Mouse (Mus musculus): ENCODE data around the gene Gm14137. TPM values are rescaled to one million over a fixed set of nuclear protein-coding genes. Genes with fewer than 3 reads are reported as not detected.

Gene Gm14137
- polyA plus RNA-seq (2015; fragmentation: Nextera tagmentation; extraction: Ambion mirVana), result 5.0 and 5.4 TPM in 2 replicates

DNA sequence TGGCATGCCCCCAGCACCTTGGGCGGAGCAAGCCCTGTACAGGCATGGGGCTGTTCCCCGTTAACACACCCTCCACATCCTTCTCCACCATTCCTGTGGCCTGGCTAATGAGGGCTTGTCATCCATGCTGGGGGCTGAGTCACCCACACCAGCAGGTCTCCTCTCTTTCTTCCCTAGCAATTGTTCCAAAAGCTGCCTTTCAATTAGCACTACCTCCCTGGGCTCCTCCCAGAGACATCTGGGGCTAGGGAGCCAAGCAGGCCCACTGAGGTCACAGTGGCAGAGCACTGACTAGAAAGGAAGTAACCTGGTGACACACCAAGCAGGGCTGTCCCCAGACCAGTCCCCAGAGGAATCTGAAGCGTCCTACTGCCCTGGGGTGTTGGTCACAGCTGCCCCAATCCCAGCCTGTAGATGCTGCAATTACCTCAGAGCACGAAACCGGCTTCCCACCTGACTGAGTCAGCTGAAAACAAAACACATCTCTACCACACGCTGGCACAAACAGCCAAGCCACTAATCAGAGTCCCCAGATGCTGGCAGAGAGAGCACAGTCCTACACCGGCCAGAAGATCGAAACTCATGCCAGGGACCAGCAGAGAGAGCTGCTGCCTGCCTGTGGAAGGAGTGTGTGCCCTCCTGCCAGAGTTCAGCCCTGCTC, at the start of gene Gm14137:
Gene Gm14137 (plus strand): TSS at position 519 of the 661 bp plus-strand sequence.
- WGBS, result 39% methylated on average over 8 of the region's 8 CpGs
- ATAC-seq (ENCODE audit: insufficient number of reproducible peaks, low FRiP score, low TSS enrichment, low read depth), result no peak
- Histone ChIP-seq H3K4me3 (replicated peaks) (no peak within 1 kb of the TSS), H3K27ac (replicated peaks) (peak within 1 kb of the TSS; percentile 49), H3K27me3 (no peaks in the 10 kb centered on the region), H3K4me1 (peaks cover 9% of the 10 kb centered on the region; the same call in 1 of the 2 replicates), H3K4me2 (replicated peaks) (no peak within 1 kb of the TSS), H3K9me3 (replicated peaks) (no peaks in the 10 kb centered on the region), H3K9ac (no peak within 1 kb of the TSS), H3K36me3 (peaks cover 15% of the 10 kb centered on the region; the same call in 1 of the 2 replicates)

GRCm38 (mm10) chr2:119136346-119136898, 37.9 kb upstream of the Gm14137 start:
- peaks cover 75% of the 10 kb centered on the region for H3K36me3 ChIP-seq
- ATAC-seq (ENCODE audit: insufficient number of reproducible peaks, low FRiP score, low TSS enrichment, low read depth), result no peak
- 86% methylated on average over 5 of the region's 5 CpGs for WGBS

GRCm38 (mm10) chr2:119145199-119145598, 29.1 kb upstream of the Gm14137 start:
- H3K4me1 ChIP-seq, result no peaks in the 10 kb centered on the region
- no peaks in the 10 kb centered on the region for H3K9me3 ChIP-seq (replicated peaks)
- no peak overlapping the region for H3K4me3 ChIP-seq (replicated peaks)
- no peak overlapping the region for H3K4me2 ChIP-seq (replicated peaks)
- peaks cover 85% of the 10 kb centered on the region for H3K36me3 ChIP-seq
- H3K27me3 ChIP-seq, result no peaks in the 10 kb centered on the region
- no peak overlapping the region for H3K9ac ChIP-seq
- WGBS, result 82% methylated on average over 2 of the region's 2 CpGs
- H3K27ac ChIP-seq (replicated peaks), result no peak overlapping the region
- ATAC-seq (ENCODE audit: insufficient number of reproducible peaks, low FRiP score, low TSS enrichment, low read depth), result no peak

More at GRCm38 (mm10) chr2:119136346-119136898, 37.9 kb upstream of the Gm14137 start:
- Histone ChIP-seq H3K4me1 (no peaks in the 10 kb centered on the region), H3K4me2 (replicated peaks) (no peak overlapping the region), H3K9ac (no peak overlapping the region), H3K27ac (replicated peaks) (no peak overlapping the region), H3K27me3 (no peaks in the 10 kb centered on the region), H3K4me3 (replicated peaks) (no peak overlapping the region), H3K9me3 (replicated peaks) (no peaks in the 10 kb centered on the region)

- Histone ChIP-seq H3K36me3 (peaks cover 88% of the 10 kb centered on the region), H3K4me1 (no peaks in the 10 kb centered on the region), H3K4me2 (replicated peaks) (no peak overlapping the region), H3K4me3 (replicated peaks) (no peak overlapping the region), H3K27me3 (no peaks in the 10 kb centered on the region), H3K27ac (replicated peaks) (no peak overlapping the region), H3K9me3 (replicated peaks) (no peaks in the 10 kb centered on the region), H3K9ac (no peak overlapping the region)
- WGBS, result 83% methylated on average over 6 of the region's 6 CpGs
- ATAC-seq (ENCODE audit: insufficient number of reproducible peaks, low FRiP score, low TSS enrichment, low read depth), result no peak
Observed at GRCm38 (mm10) chr2:119146435-119146834, 27.9 kb upstream of the Gm14137 start.

GRCm38 (mm10) chr2:119147160-119147678, 27.1 kb upstream of the Gm14137 start:
- ATAC-seq (ENCODE audit: insufficient number of reproducible peaks, low FRiP score, low TSS enrichment, low read depth), result no peak
- H3K36me3 ChIP-seq, result peaks cover 90% of the 10 kb centered on the region

DNA sequence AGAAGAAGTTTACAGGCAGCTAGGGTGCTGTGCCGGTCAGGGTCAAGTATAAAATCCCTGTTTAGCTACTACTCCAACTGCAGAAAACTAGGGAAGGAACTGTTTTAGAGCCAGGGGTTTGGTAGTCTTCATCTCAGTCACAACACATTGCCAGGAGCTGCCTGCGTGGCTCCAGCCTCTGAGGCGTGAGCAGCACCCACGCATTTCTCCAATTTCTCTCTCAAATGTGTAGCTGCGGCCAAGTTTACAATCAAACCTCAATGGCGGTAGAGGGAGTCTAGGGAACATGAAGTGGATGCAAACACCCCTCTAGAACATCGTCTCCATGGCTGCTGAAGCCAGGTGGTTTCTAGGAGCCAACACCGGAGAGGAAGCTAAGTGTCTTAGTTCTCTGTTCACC, 26.5 kb upstream of the Gm14137 start:
- Histone ChIP-seq H3K4me2 (replicated peaks) (no peak overlapping the region), H3K36me3 (peaks cover 90% of the 10 kb centered on the region), H3K4me1 (no peaks in the 10 kb centered on the region), H3K9me3 (replicated peaks) (no peaks in the 10 kb centered on the region), H3K27me3 (no peaks in the 10 kb centered on the region), H3K27ac (replicated peaks) (no peak overlapping the region), H3K4me3 (replicated peaks) (no peak overlapping the region), H3K9ac (no peak overlapping the region)
- ATAC-seq (ENCODE audit: insufficient number of reproducible peaks, low FRiP score, low TSS enrichment, low read depth), result no peak
- WGBS, result 90% methylated on average over 8 of the region's 8 CpGs

More at GRCm38 (mm10) chr2:119147160-119147678, 27.1 kb upstream of the Gm14137 start:
- no peaks in the 10 kb centered on the region for H3K4me1 ChIP-seq
- no peak overlapping the region for H3K4me3 ChIP-seq (replicated peaks)
- no peak overlapping the region for H3K9ac ChIP-seq
- H3K4me2 ChIP-seq (replicated peaks), result no peak overlapping the region
- H3K27ac ChIP-seq (replicated peaks), result no peak overlapping the region
- no peaks in the 10 kb centered on the region for H3K9me3 ChIP-seq (replicated peaks)
- no peaks in the 10 kb centered on the region for H3K27me3 ChIP-seq
- 83% methylated on average over 22 of the region's 22 CpGs for WGBS

GRCm38 (mm10) chr2:119152255-119152654, 22.1 kb upstream of the Gm14137 start:
- WGBS, result 82% methylated on average over 6 of the region's 6 CpGs
- H3K9me3 ChIP-seq (replicated peaks), result no peaks in the 10 kb centered on the region
- no peak overlapping the region for H3K4me3 ChIP-seq (replicated peaks)
- no peak overlapping the region for H3K4me2 ChIP-seq (replicated peaks)
- no peak for ATAC-seq (ENCODE audit: insufficient number of reproducible peaks, low FRiP score, low TSS enrichment, low read depth)
- no peaks in the 10 kb centered on the region for H3K27me3 ChIP-seq
- H3K27ac ChIP-seq (replicated peaks), result no peak overlapping the region
- H3K9ac ChIP-seq, result no peak overlapping the region
- H3K36me3 ChIP-seq, result peaks cover 70% of the 10 kb centered on the region
- H3K4me1 ChIP-seq, result peaks cover 13% of the 10 kb centered on the region; the same call in 1 of the 2 replicates

GRCm38 (mm10) chr2:119154683-119155082, 19.6 kb upstream of the Gm14137 start:
- WGBS, result 76% methylated on average over 2 of the region's 2 CpGs
- H3K4me2 ChIP-seq (replicated peaks), result no peak overlapping the region

DNA sequence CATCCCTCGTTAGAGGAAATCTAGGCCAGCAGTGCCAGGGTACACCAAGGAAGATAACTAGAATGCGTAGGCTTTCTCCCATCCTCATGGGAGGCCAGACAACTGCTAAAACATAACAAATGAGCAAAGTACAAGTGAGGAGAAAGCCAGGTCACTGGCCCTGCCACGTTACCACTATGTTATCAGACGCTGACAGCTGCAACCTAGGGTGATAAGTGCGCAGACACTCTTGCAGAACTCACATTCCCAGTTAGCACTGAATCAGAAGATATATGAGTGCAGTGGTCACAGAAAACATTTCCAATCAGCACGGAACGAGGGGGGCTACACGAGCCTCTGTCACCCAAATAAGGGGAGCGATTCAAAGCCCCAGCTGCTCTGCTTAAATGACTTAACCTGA, 18.9 kb upstream of the Gm14137 start:
- Histone ChIP-seq H3K4me1 (peaks cover 16% of the 10 kb centered on the region; the same call in 1 of the 2 replicates), H3K9me3 (replicated peaks) (no peaks in the 10 kb centered on the region), H3K27me3 (no peaks in the 10 kb centered on the region), H3K27ac (replicated peaks) (no peak overlapping the region), H3K4me2 (replicated peaks) (peak overlapping the region; percentile 88), H3K4me3 (replicated peaks) (peak overlapping the region; percentile 99), H3K9ac (no peak overlapping the region), H3K36me3 (peaks cover 39% of the 10 kb centered on the region)
- no peak for ATAC-seq (ENCODE audit: insufficient number of reproducible peaks, low FRiP score, low TSS enrichment, low read depth)
- WGBS, result 82% methylated on average over 9 of the region's 9 CpGs

More at GRCm38 (mm10) chr2:119154683-119155082, 19.6 kb upstream of the Gm14137 start:
- peaks cover 16% of the 10 kb centered on the region; the same call in 1 of the 2 replicates for H3K4me1 ChIP-seq
- H3K36me3 ChIP-seq, result peaks cover 46% of the 10 kb centered on the region
- no peaks in the 10 kb centered on the region for H3K9me3 ChIP-seq (replicated peaks)
- no peaks in the 10 kb centered on the region for H3K27me3 ChIP-seq
- no peak for ATAC-seq (ENCODE audit: insufficient number of reproducible peaks, low FRiP score, low TSS enrichment, low read depth)
- H3K4me3 ChIP-seq (replicated peaks), result no peak overlapping the region
- no peak overlapping the region for H3K27ac ChIP-seq (replicated peaks)
- H3K9ac ChIP-seq, result no peak overlapping the region

DNA sequence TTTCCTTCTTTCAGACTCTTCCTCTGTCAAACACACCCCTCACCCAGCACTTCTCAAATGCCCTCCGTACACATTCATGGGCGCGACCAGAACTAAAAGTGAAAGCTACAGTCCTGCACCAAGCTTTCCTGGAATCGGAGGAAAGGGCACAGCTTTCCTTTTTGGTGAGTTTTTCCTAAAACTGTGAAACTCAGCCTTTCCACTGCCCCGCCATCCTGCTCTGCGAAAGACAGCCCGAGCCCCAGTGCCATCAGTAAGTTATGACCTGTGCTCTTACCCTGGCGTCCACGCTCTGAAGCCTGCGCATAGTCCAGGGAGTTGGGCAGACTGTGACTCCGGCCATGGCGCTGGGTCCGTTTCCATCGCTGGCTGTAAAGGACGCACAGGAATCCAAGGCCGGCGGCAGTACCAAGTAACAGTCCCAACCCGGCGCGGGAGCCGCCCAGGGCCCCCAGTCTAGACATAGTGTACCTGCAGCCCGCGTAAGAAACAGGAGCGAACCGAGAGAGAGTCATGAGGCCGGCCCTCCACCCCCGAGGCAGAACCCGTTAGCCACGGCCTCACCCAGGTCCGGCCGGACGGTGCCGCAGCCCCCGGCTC, 18.1 kb upstream of the Gm14137 start:
- peaks cover 31% of the 10 kb centered on the region for H3K36me3 ChIP-seq
- 5% methylated on average over 34 of the region's 34 CpGs for WGBS
- peak; percentile 52 for ATAC-seq (ENCODE audit: insufficient number of reproducible peaks, low FRiP score, low TSS enrichment, low read depth)

More for the DNA sequence above, 18.1 kb upstream of the Gm14137 start:
- H3K4me3 ChIP-seq (replicated peaks), result peak overlapping the region; percentile 99
- H3K9ac ChIP-seq, result peak overlapping the region; percentile 90
- H3K27ac ChIP-seq (replicated peaks), result peak overlapping the region; percentile 65
- H3K4me2 ChIP-seq (replicated peaks), result peak overlapping the region; percentile 88
- peaks cover 16% of the 10 kb centered on the region; the same call in 1 of the 2 replicates for H3K4me1 ChIP-seq
- no peaks in the 10 kb centered on the region for H3K27me3 ChIP-seq
- H3K9me3 ChIP-seq (replicated peaks), result no peaks in the 10 kb centered on the region

Measured in embryonic facial prominence, embryonic 15.5 days (tissue).